18 mouse cellular contexts compared by ENCODE assay signal in the genomic region with DNA sequence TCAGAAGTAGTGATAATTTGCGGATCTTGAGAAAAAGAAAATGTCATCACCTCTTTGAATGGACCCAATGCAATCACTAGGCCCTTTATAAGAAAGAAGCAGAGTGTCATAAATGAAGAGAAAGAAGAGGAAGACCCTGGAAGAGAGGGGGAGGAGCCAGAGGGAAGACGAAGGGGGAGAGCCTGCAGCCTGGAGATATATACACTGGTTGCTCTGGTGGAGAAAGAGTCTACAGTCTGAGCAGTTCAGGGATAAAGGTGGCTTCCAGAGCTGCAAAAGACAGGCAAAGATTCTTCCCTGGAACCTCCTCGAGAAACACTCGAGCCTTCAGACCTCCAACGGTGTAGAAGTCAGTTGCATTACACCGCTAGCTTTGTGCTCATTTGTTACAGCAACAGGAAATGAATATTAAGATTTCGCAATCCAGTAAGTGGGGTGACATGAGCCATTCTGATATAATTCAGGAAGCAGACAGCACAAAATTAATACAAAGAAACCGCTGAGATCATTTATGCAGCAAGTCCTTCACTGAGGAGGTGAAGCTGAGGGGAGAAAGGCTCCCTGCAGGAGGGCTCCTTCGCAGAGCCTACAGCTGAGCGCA. TPM values are rescaled to one million over a fixed set of nuclear protein-coding genes. Genes with fewer than 3 reads are reported as not detected.
A peak's percentile ranks its signal among the peaks of the same experiment; 100 is the strongest.
DNase-seq lines count a peak whose midpoint lies in the region; ATAC-seq and TF ChIP-seq lines count a peak whose summit lies in the region.
"Had no signal": no experiment of that assay in that cellular context is flagged by ENCODE, and none has a peak within 500 bp of the region (broad histone marks: within the 10 kb centered on the region; RNA-seq: fewer than 3 reads in every experiment).

No protein-coding gene starts in this region.

- no peak overlapping the region for H3K9ac ChIP-seq in lung, embryonic 16.5 days (ENCODE audit: low read length)
- no peak overlapping the region for H3K9ac ChIP-seq in intestine, embryonic 15.5 days
- H3K9ac ChIP-seq in midbrain, embryonic 15.5 days, result no peak overlapping the region
- H3K9ac ChIP-seq: embryonic facial prominence, embryonic 12.5 days; liver, embryonic 14.5 days; midbrain, embryonic 12.5 days had no signal

- WGBS in lung, embryonic 16.5 days, result 48% methylated on average over 10 of the region's 10 CpGs
- WGBS in lung, adult 2 months, result 47% methylated on average over 10 of the region's 10 CpGs
- 66% methylated on average over 10 of the region's 10 CpGs for WGBS in intestine, embryonic 15.5 days
- 67% methylated on average over 10 of the region's 10 CpGs for WGBS in midbrain, embryonic 15.5 days

- no peaks in the 10 kb centered on the region for H3K9me3 ChIP-seq in lung, embryonic 16.5 days (ENCODE audit: control insufficient read depth, low read length)
- H3K9me3 ChIP-seq in intestine, embryonic 15.5 days, result no peaks in the 10 kb centered on the region
- 0 out of 2 replicates have a peak, but pooled peaks cover 7% of the 10 kb centered on the region for H3K9me3 ChIP-seq in midbrain, embryonic 15.5 days

- H3ac ChIP-seq in myocyte (ENCODE audit: control insufficient read depth, insufficient read length), result no peak overlapping the region

- no peak for ATAC-seq in lung, embryonic 16.5 days (ENCODE audit: low read depth)
- ATAC-seq in activated CD4-positive, CD25-positive, alpha-beta regulatory T cell, adult 4 months, result peak; percentile 32
- ATAC-seq in intestine, embryonic 15.5 days, result 0 out of 2 replicates have a peak, but pooled peaks have one; percentile 15
- ATAC-seq in midbrain, embryonic 15.5 days (replicated peaks), result no peak
- ATAC-seq: hindbrain, postnatal 0 days had no signal

- H3K36me3 ChIP-seq in lung, embryonic 16.5 days (ENCODE audit: control insufficient read depth, insufficient read depth, low read length), result no peaks in the 10 kb centered on the region
- H3K36me3 ChIP-seq in intestine, embryonic 15.5 days, result no peaks in the 10 kb centered on the region
- H3K36me3 ChIP-seq in myocyte (ENCODE audit: control insufficient read depth, insufficient read depth), result no peaks in the 10 kb centered on the region
- no peaks in the 10 kb centered on the region for H3K36me3 ChIP-seq in midbrain, embryonic 15.5 days (replicated peaks)
- H3K36me3 ChIP-seq: embryonic facial prominence, embryonic 12.5 days; midbrain, embryonic 12.5 days had no signal

- no peak for TF ChIP-seq POLR2A in lung, adult 2 months (IDR thresholded peaks at IDR 0.05; ENCODE audit: borderline replicate concordance, extremely low read depth, low read depth, low read length)
- TF ChIP-seq POLR2A in myocyte (IDR thresholded peaks at IDR 0.05; ENCODE audit: insufficient read length, low read depth), result no peak

- DNase-seq in lung, adult 2 months, result no peak
- DNase-seq in cerebellum, adult 11-12 months, result no peak
- no peak for DNase-seq in left cerebral cortex, postnatal 4 days
- DNase-seq: adrenal gland, postnatal 14 days; B cell, adult 2 months; cerebellum, postnatal 25 days; gastrocnemius, postnatal 14 days; kidney, postnatal 25 days had no signal

- intact Hi-C loops in left cerebral cortex, postnatal 4 days (cut with DNase I), result no loop called here

- H3K27ac ChIP-seq in lung, embryonic 16.5 days (ENCODE audit: low read length), result no peak overlapping the region
- H3K27ac ChIP-seq in intestine, embryonic 15.5 days, result no peak overlapping the region
- H3K27ac ChIP-seq in midbrain, embryonic 15.5 days, result no peak overlapping the region
- H3K27ac ChIP-seq: embryonic facial prominence, embryonic 12.5 days; hindbrain, postnatal 0 days; liver, embryonic 14.5 days; midbrain, embryonic 12.5 days had no signal

- TF ChIP-seq CTCF in lung, adult 2 months (IDR thresholded peaks at IDR 0.05; ENCODE audit: insufficient read depth, low read length), result no peak

- H3K4me3 ChIP-seq in lung, embryonic 16.5 days (ENCODE audit: low read length), result no peak overlapping the region
- H3K4me3 ChIP-seq in lung, adult 2 months (replicated peaks; ENCODE audit: extremely low read depth, low read depth, low read length), result no peak overlapping the region
- H3K4me3 ChIP-seq in intestine, embryonic 15.5 days (replicated peaks), result no peak overlapping the region
- no peak overlapping the region for H3K4me3 ChIP-seq in myocyte
- H3K4me3 ChIP-seq in midbrain, embryonic 15.5 days, result no peak overlapping the region
- H3K4me3 ChIP-seq: embryonic facial prominence, embryonic 12.5 days; midbrain, embryonic 12.5 days had no signal

- H3K4me1 ChIP-seq in lung, embryonic 16.5 days (replicated peaks; ENCODE audit: control insufficient read depth, insufficient read depth, low read length), result peaks cover 2% of the 10 kb centered on the region
- no peaks in the 10 kb centered on the region for H3K4me1 ChIP-seq in lung, adult 2 months (ENCODE audit: control insufficient read depth, insufficient read depth, low read length)
- no peaks in the 10 kb centered on the region for H3K4me1 ChIP-seq in intestine, embryonic 15.5 days (replicated peaks)
- H3K4me1 ChIP-seq in midbrain, embryonic 15.5 days, result no peaks in the 10 kb centered on the region
- H3K4me1 ChIP-seq: embryonic facial prominence, embryonic 12.5 days; midbrain, embryonic 12.5 days had no signal

- H3K79me2 ChIP-seq in myocyte (ENCODE audit: control insufficient read depth, insufficient read depth), result no peaks in the 10 kb centered on the region

- H3K27me3 ChIP-seq in lung, embryonic 16.5 days (ENCODE audit: control insufficient read depth, insufficient read depth, low read depth, low read length), result no peaks in the 10 kb centered on the region
- no peaks in the 10 kb centered on the region for H3K27me3 ChIP-seq in intestine, embryonic 15.5 days (replicated peaks)
- no peaks in the 10 kb centered on the region for H3K27me3 ChIP-seq in myocyte (ENCODE audit: control insufficient read depth, insufficient read depth, insufficient read length)
- no peaks in the 10 kb centered on the region for H3K27me3 ChIP-seq in midbrain, embryonic 15.5 days (replicated peaks)
- H3K27me3 ChIP-seq: embryonic facial prominence, embryonic 12.5 days; midbrain, embryonic 12.5 days had no signal

- 0 out of 2 replicates have a peak overlapping the region, but pooled peaks have one; percentile 10 for H3K4me2 ChIP-seq in lung, embryonic 16.5 days (ENCODE audit: low read depth, low read length)
- no peak overlapping the region for H3K4me2 ChIP-seq in intestine, embryonic 15.5 days (replicated peaks)
- no peak overlapping the region for H3K4me2 ChIP-seq in myocyte (ENCODE audit: low read depth)
- no peak overlapping the region for H3K4me2 ChIP-seq in midbrain, embryonic 15.5 days
- H3K4me2 ChIP-seq: embryonic facial prominence, embryonic 12.5 days; heart, embryonic 11.5 days; midbrain, embryonic 12.5 days had no signal

TF ChIP-seq in myocyte, 11 proteins besides CTCF, POLR2A, EP300 and RAD21:
- TF ChIP-seq USF1 (IDR thresholded peaks at IDR 0.05; ENCODE audit: low read depth) (no peak), MYOD1 (IDR thresholded peaks at IDR 0.05; ENCODE audit: control insufficient read depth in 1 of 3, insufficient read length in 2 of 3, low read depth in 2 of 3) (no peak), POLR2AphosphoS2 (IDR thresholded peaks at IDR 0.05; ENCODE audit: insufficient read length, low read depth) (no peak), TCF12 (IDR thresholded peaks at IDR 0.05; ENCODE audit: insufficient read depth, poor library complexity, severe bottlenecking) (no peak), MYOG (IDR thresholded peaks at IDR 0.05; ENCODE audit: control insufficient read depth in 1 of 3, insufficient read depth in 1 of 3, insufficient read length in 2 of 3, low read depth in 2 of 3) (no peak), TCF3 (IDR thresholded peaks at IDR 0.05; ENCODE audit: insufficient read length, low read depth) (no peak), CEBPB (IDR thresholded peaks at IDR 0.05; ENCODE audit: insufficient read depth, poor library complexity, severe bottlenecking) (peak; percentile 51; the same call in 1 of the 2 replicates), SRF (IDR thresholded peaks at IDR 0.05; ENCODE audit: control insufficient read depth, insufficient read length, low read depth) (no peak)

RNA-seq across cellular contexts. Expression of a gene that starts 28.2 kb away (rescaled TPM):
- polyA plus RNA-seq in lung, embryonic 16.5 days (2015; fragmentation: Nextera tagmentation; extraction: Ambion mirVana), result 6.1 TPM in 2 replicates
- polyA plus RNA-seq in lung, adult 2 months (2012; rRNA removed), result 4.6 and 5.8 TPM in 2 replicates
- polyA plus RNA-seq in activated CD4-positive, CD25-positive, alpha-beta regulatory T cell, adult 4 months (2017; shearing (Covaris generic)), result 1 to 10 TPM; 9.3 to 9.4 TPM
- polyA plus RNA-seq in intestine, embryonic 15.5 days (2015; fragmentation: Nextera tagmentation; extraction: Ambion mirVana), result 4.4 and 5.4 TPM in 2 replicates
- 5.4 TPM for polyA plus RNA-seq in myocyte (2012; fragmentation: generic; extraction: Trizol)
- 1 to 10 TPM; 3.6 to 3.9 TPM for total RNA-seq in left cerebral cortex, postnatal 4 days (2021)
- polyA plus RNA-seq in midbrain, embryonic 15.5 days (2015; fragmentation: Nextera tagmentation; extraction: Ambion mirVana), result 2.1 and 2.2 TPM in 2 replicates

Comparison
In these comparisons a context has a peak if more than half of its experiments do, and no peak if none do; other contexts are left out.
1. ATAC-seq: peak in activated CD4-positive, CD25-positive, alpha-beta regulatory T cell, adult 4 months (single experiment) and intestine, embryonic 15.5 days (single experiment); none in lung, embryonic 16.5 days (single experiment) and midbrain, embryonic 15.5 days (single experiment).